In the genomic region with DNA sequence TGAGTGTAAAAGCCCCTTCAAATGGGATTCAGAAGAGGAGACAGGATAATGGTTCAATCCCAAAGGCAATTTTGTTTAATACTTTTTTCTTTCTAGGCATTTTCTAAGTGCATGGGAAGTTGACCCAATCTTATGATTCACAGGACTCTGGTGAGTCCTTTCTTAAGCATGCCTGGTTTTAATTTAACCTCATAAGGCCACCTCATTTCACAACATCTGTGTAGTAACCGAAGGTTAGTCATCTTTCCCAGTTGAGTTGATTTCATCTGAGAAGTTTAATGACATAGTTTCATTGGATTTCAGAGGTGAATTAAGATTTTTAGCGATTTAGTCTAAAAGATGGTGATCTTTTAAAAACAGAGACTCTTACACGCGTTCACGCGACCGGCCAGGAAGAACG, we compare ENCODE assay signal across 21 mouse cellular contexts. TPM values are rescaled to one million over a fixed set of nuclear protein-coding genes. Genes with fewer than 3 reads are reported as not detected.
"Had no signal": no experiment of that assay in that cellular context is flagged by ENCODE, and none has a peak within 500 bp of the region (broad histone marks: within the 10 kb centered on the region; RNA-seq: fewer than 3 reads in every experiment).

No protein-coding gene starts in this region.

- H3K4me3 ChIP-seq: lung, embryonic 15.5 days; megakaryocyte, embryonic 14.5 days; midbrain, embryonic 13.5 days; midbrain, embryonic 15.5 days; neural tube, embryonic 13.5 days; neural tube, embryonic 15.5 days; stomach, embryonic 15.5 days had no signal

- H3K4me2 ChIP-seq: lung, embryonic 15.5 days; midbrain, embryonic 13.5 days; midbrain, embryonic 15.5 days; neural tube, embryonic 13.5 days; neural tube, embryonic 15.5 days; stomach, embryonic 15.5 days had no signal

- H3K4me1 ChIP-seq: lung, embryonic 15.5 days; megakaryocyte, embryonic 14.5 days; midbrain, embryonic 13.5 days; midbrain, embryonic 15.5 days; neural tube, embryonic 13.5 days; neural tube, embryonic 15.5 days; stomach, embryonic 15.5 days had no signal

- H3K9ac ChIP-seq: liver, embryonic 14.5 days; lung, embryonic 15.5 days; midbrain, embryonic 13.5 days; midbrain, embryonic 15.5 days; neural tube, embryonic 13.5 days; neural tube, embryonic 15.5 days; stomach, embryonic 15.5 days had no signal

- H3K27me3 ChIP-seq: lung, embryonic 15.5 days; midbrain, embryonic 13.5 days; midbrain, embryonic 15.5 days; neural tube, embryonic 13.5 days; neural tube, embryonic 15.5 days; stomach, embryonic 15.5 days had no signal

- H3K36me3 ChIP-seq: neural tube, embryonic 15.5 days had no signal

- ATAC-seq: lung, postnatal 0 days; midbrain, embryonic 13.5 days; midbrain, embryonic 15.5 days had no signal

- H3K9me3 ChIP-seq: lung, embryonic 15.5 days; megakaryocyte, embryonic 14.5 days; midbrain, embryonic 13.5 days; midbrain, embryonic 15.5 days; neural tube, embryonic 13.5 days; neural tube, embryonic 15.5 days; stomach, embryonic 15.5 days had no signal

- DNase-seq: lung, adult 2 months; lung, postnatal 14 days; lung, postnatal 36 days; right cerebral cortex, postnatal 14 days; thymus, adult 2 months; thymus, postnatal 25 days; thymus, postnatal 4 days had no signal

- H3K27ac ChIP-seq: liver, embryonic 14.5 days; lung, embryonic 15.5 days; macrophage; midbrain, embryonic 13.5 days; midbrain, embryonic 15.5 days; neural tube, embryonic 13.5 days; neural tube, embryonic 15.5 days; stomach, embryonic 15.5 days; stomach, postnatal 0 days had no signal

RNA-seq across cellular contexts. Expression of a gene that starts 17.2 kb away (rescaled TPM):
- polyA plus RNA-seq: macrophage; midbrain, embryonic 13.5 days; midbrain, embryonic 15.5 days; midbrain, postnatal 0 days; neural tube, embryonic 11.5 days; neural tube, embryonic 13.5 days; neural tube, embryonic 15.5 days; urinary bladder, adult 2 months had no signal

RNA-seq across cellular contexts. Expression of a gene that starts 58.5 kb away (rescaled TPM):
- polyA plus RNA-seq: macrophage; urinary bladder, adult 2 months had no signal
